Mouse (Mus musculus) midbrain, embryonic 11.5 days (tissue): ENCODE data around the gene Fbxw11. TPM values are rescaled to one million over a fixed set of nuclear protein-coding genes. Genes with fewer than 3 reads are reported as not detected.
A peak's percentile ranks its signal among the peaks of the same experiment; 100 is the strongest.

Experiments
- ATAC-seq: fragments of 200-750 bp; cut with Nextera tagmentation; 2 replicates; pipeline ENCODE4 v1.8.0; 2017; ENCODE audit warnings: moderate TSS enrichment, moderate library complexity; ENCODE audit not compliant: low FRiP score
- DNase-seq: peaks from one replicate; pipeline ENCODE4 v3.0.0; 2015; ENCODE audit warnings: low spot score; ENCODE audit errors: missing footprints
- H3K27ac ChIP-seq: fragments of 300-500 bp; sonication (generic); 2 replicates; pipeline ENCODE4 v1.5.1; 2014; ENCODE audit warnings: low read depth, low read length
- H3K27me3 ChIP-seq: fragments of 300-500 bp; sonication (generic); 2 replicates; pipeline ENCODE4 v1.6.1; 2014; ENCODE audit warnings: mild to moderate bottlenecking, low read length, moderate library complexity, mixed read lengths; ENCODE audit not compliant: control insufficient read depth, insufficient read depth
- H3K36me3 ChIP-seq: fragments of 300-500 bp; sonication (generic); 2 replicates; pipeline ENCODE4 v1.6.1; 2014; ENCODE audit warnings: mild to moderate bottlenecking, low read length, moderate library complexity, mixed read lengths; ENCODE audit not compliant: control insufficient read depth, insufficient read depth
- H3K4me1 ChIP-seq: fragments of 300-500 bp; sonication (generic); 2 replicates; pipeline ENCODE4 v1.6.1; 2014; ENCODE audit warnings: low read length; ENCODE audit not compliant: control insufficient read depth, insufficient read depth
- H3K4me2 ChIP-seq: fragments of 300-500 bp; sonication (generic); 2 replicates; pipeline ENCODE4 v1.6.1; 2014; ENCODE audit warnings: mild to moderate bottlenecking, moderate library complexity
- H3K4me3 ChIP-seq: fragments of 300-500 bp; sonication (generic); 2 replicates; pipeline ENCODE4 v1.5.1; 2014; ENCODE audit warnings: low read depth, low read length
- H3K9ac ChIP-seq: fragments of 300-500 bp; sonication (generic); 2 replicates; pipeline ENCODE4 v1.6.1; 2014; ENCODE audit warnings: low read length
- H3K9me3 ChIP-seq: fragments of 300-500 bp; sonication (generic); 2 replicates; pipeline ENCODE4 v1.6.1; 2016; ENCODE audit warnings: low read length; ENCODE audit not compliant: control insufficient read depth
- WGBS: fragments of 180-500 bp; shearing (Covaris S2); extraction: QIAGEN DNeasy Blood & Tissue Kit; methylation state at CpG from one replicate; pipeline ENCODE4 v1.1.7; 2014; 5-methylcytosine and 5-hydroxymethylcytosine counted together
- polyA plus RNA-seq: library from polyadenylated mRNA; unstranded; fragments of >200 nt; fragmentation: Nextera tagmentation; extraction: Ambion mirVana; gene quantifications from 2 replicates; pipeline ENCODE4 v1.2.1, GENCODE M21; 2014

The Fbxw11 gene
- polyA plus RNA-seq, 1 experiment from 2014 or later, result 104 TPM

- no peak overlapping the region for H3K27ac ChIP-seq
- H3K4me1 ChIP-seq, result peaks cover 8% of the 10 kb centered on the region
- H3K4me2 ChIP-seq, result no peak overlapping the region
- H3K36me3 ChIP-seq, result no peaks in the 10 kb centered on the region
- H3K9ac ChIP-seq, result no peak overlapping the region
- no peaks in the 10 kb centered on the region for H3K9me3 ChIP-seq
- H3K27me3 ChIP-seq, result no peaks in the 10 kb centered on the region
- no peak overlapping the region for H3K4me3 ChIP-seq
- DNase-seq, result no peak
- WGBS, result 81% methylated on average over 2 of the region's 2 CpGs
- no peak for ATAC-seq
These were observed 4.7 kb downstream of the Fbxw11 start for GRCm38 (mm10) chr11:32647265-32647664.

GRCm38 (mm10) chr11:32650236-32650749 lies 7.8 kb downstream of the Fbxw11 start:
- no peak for ATAC-seq

GRCm38 (mm10) chr11:32650893-32651590 lies 8.5 kb downstream of the Fbxw11 start:
- DNase-seq, result no peak
- Histone ChIP-seq H3K27me3 (no peaks in the 10 kb centered on the region), H3K9me3 (no peaks in the 10 kb centered on the region), H3K4me2 (no peak overlapping the region), H3K27ac (no peak overlapping the region), H3K9ac (no peak overlapping the region), H3K4me3 (no peak overlapping the region), H3K4me1 (no peaks in the 10 kb centered on the region), H3K36me3 (no peaks in the 10 kb centered on the region)
- WGBS, result 92% methylated on average over 7 of the region's 7 CpGs
- no peak for ATAC-seq

More at GRCm38 (mm10) chr11:32650236-32650749, 7.8 kb downstream of the Fbxw11 start:
- H3K9me3 ChIP-seq, result no peaks in the 10 kb centered on the region
- H3K4me1 ChIP-seq, result no peaks in the 10 kb centered on the region
- no peak overlapping the region for H3K9ac ChIP-seq
- peak; percentile 66 for DNase-seq
- no peaks in the 10 kb centered on the region for H3K36me3 ChIP-seq
- no peaks in the 10 kb centered on the region for H3K27me3 ChIP-seq
- H3K4me3 ChIP-seq, result no peak overlapping the region
- H3K4me2 ChIP-seq, result no peak overlapping the region
- H3K27ac ChIP-seq, result no peak overlapping the region

GRCm38 (mm10) chr11:32651723-32652122 lies 9.2 kb downstream of the Fbxw11 start:
- H3K4me3 ChIP-seq, result no peak overlapping the region
- ATAC-seq, result no peak
- no peaks in the 10 kb centered on the region for H3K27me3 ChIP-seq

GRCm38 (mm10) chr11:32662082-32662656 lies 19.6 kb downstream of the Fbxw11 start:
- no peaks in the 10 kb centered on the region for H3K4me1 ChIP-seq
- no peak overlapping the region for H3K9ac ChIP-seq
- H3K4me3 ChIP-seq, result no peak overlapping the region
- no peaks in the 10 kb centered on the region for H3K9me3 ChIP-seq
- no peaks in the 10 kb centered on the region for H3K36me3 ChIP-seq
- WGBS, result 88% methylated on average over 1 of the region's 1 CpGs
- no peak overlapping the region for H3K4me2 ChIP-seq
- ATAC-seq (no peak), DNase-seq (peak; percentile 54)
- no peaks in the 10 kb centered on the region for H3K27me3 ChIP-seq
- H3K27ac ChIP-seq, result no peak overlapping the region

More at GRCm38 (mm10) chr11:32651723-32652122, 9.2 kb downstream of the Fbxw11 start:
- Histone ChIP-seq H3K4me2 (no peak overlapping the region), H3K27ac (no peak overlapping the region), H3K4me1 (no peaks in the 10 kb centered on the region), H3K36me3 (no peaks in the 10 kb centered on the region), H3K9me3 (no peaks in the 10 kb centered on the region), H3K9ac (no peak overlapping the region)
- DNase-seq, result peak; percentile 35
- WGBS, result 76% methylated on average over 1 of the region's 1 CpGs

GRCm38 (mm10) chr11:32665639-32666038 lies 23.1 kb downstream of the Fbxw11 start:
- H3K9ac ChIP-seq, result no peak overlapping the region
- H3K4me1 ChIP-seq, result no peaks in the 10 kb centered on the region
- DNase-seq (no peak), ATAC-seq (no peak)
- 87% methylated on average over 3 of the region's 3 CpGs for WGBS
- no peak overlapping the region for H3K4me2 ChIP-seq
- no peaks in the 10 kb centered on the region for H3K36me3 ChIP-seq
- H3K27ac ChIP-seq, result no peak overlapping the region
- no peak overlapping the region for H3K4me3 ChIP-seq
- H3K27me3 ChIP-seq, result no peaks in the 10 kb centered on the region
- no peaks in the 10 kb centered on the region for H3K9me3 ChIP-seq

GRCm38 (mm10) chr11:32666983-32667382 lies 24.5 kb downstream of the Fbxw11 start:
- no peak for ATAC-seq
- no peak for DNase-seq
- H3K36me3 ChIP-seq, result no peaks in the 10 kb centered on the region

GRCm38 (mm10) chr11:32671480-32671879 lies 29.0 kb downstream of the Fbxw11 start:
- H3K4me2 ChIP-seq, result no peak overlapping the region

More at GRCm38 (mm10) chr11:32666983-32667382, 24.5 kb downstream of the Fbxw11 start:
- H3K4me1 ChIP-seq, result no peaks in the 10 kb centered on the region
- no peak overlapping the region for H3K9ac ChIP-seq
- no peaks in the 10 kb centered on the region for H3K9me3 ChIP-seq
- H3K4me2 ChIP-seq, result no peak overlapping the region
- H3K27ac ChIP-seq, result no peak overlapping the region
- no peak overlapping the region for H3K4me3 ChIP-seq
- no peaks in the 10 kb centered on the region for H3K27me3 ChIP-seq

GRCm38 (mm10) chr11:32676777-32677176 lies 34.3 kb downstream of the Fbxw11 start:
- H3K36me3 ChIP-seq, result no peaks in the 10 kb centered on the region
- H3K9me3 ChIP-seq, result no peaks in the 10 kb centered on the region
- H3K27me3 ChIP-seq, result no peaks in the 10 kb centered on the region
- H3K4me3 ChIP-seq, result no peak overlapping the region
- no peak for DNase-seq
- 64% methylated on average over 3 of the region's 3 CpGs for WGBS
- no peak overlapping the region for H3K4me2 ChIP-seq
- no peak overlapping the region for H3K9ac ChIP-seq
- H3K27ac ChIP-seq, result no peak overlapping the region
- peaks cover 12% of the 10 kb centered on the region for H3K4me1 ChIP-seq
- no peak for ATAC-seq

More at GRCm38 (mm10) chr11:32671480-32671879, 29.0 kb downstream of the Fbxw11 start:
- no peak overlapping the region for H3K9ac ChIP-seq
- H3K27me3 ChIP-seq, result no peaks in the 10 kb centered on the region
- no peak overlapping the region for H3K4me3 ChIP-seq
- no peaks in the 10 kb centered on the region for H3K9me3 ChIP-seq
- DNase-seq, result no peak
- 90% methylated on average over 4 of the region's 4 CpGs for WGBS
- no peak for ATAC-seq
- no peak overlapping the region for H3K27ac ChIP-seq
- no peaks in the 10 kb centered on the region for H3K4me1 ChIP-seq
- no peaks in the 10 kb centered on the region for H3K36me3 ChIP-seq
